Mouse (Mus musculus) left cerebral cortex, postnatal 25 days (tissue): ENCODE data around the gene Kcnip2. TPM values are rescaled to one million over a fixed set of nuclear protein-coding genes. Genes with fewer than 3 reads are reported as not detected.
"Not testable (repeated sequence)": the region's sequence is repeated elsewhere in the genome, so short reads cannot be mapped to it uniquely, and the experiment has no call there.

Experiments
- DNase-seq, 2 experiments: peaks; one replicate each; pipeline ENCODE4 v3.0.0; 2022; ENCODE audit warnings: low spot score in 2 of 2, mixed read lengths in 1 of 2
- intact Hi-C: fragments of 180-260 bp; cut with DNase I; formaldehyde crosslinking; loops from one replicate; pipeline ENCODE4 v1.15.1; 2025
- total RNA-seq, 2 experiments: library from RNA; stranded (reverse); gene quantifications; 2 replicates each; pipeline ENCODE4 v1.2.3; 2021

The Kcnip2 gene
- total RNA-seq, 2 experiments from 2014 or later: 141 to 165 TPM

DNA sequence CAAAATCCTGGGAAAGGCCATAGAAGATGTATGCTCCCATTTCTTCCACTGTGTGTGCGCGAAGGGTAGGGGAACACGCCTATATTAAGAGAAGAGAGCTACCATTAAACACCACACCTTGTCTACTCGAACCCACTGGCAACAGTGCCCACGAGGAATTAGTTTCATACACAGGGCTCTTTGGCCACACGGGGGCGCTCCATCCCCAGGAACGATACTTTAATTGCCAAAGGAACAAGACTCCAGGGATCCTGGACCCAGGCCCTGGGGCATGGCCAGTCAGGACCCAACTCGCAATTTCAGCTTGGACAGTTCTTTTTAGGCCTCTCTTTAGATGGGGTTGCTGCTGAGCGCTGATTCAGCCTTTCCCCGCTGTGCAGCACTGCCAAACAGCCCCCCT, 2.6 kb downstream of the Kcnip2 start:
- peak; percentile 90 to 91 for DNase-seq
- intact Hi-C loops: loop anchor here (1.0 to 2.0 kb wide), 2 partner anchors 140 to 202 kb away; no protein-coding TSS in a partner anchor

DNA sequence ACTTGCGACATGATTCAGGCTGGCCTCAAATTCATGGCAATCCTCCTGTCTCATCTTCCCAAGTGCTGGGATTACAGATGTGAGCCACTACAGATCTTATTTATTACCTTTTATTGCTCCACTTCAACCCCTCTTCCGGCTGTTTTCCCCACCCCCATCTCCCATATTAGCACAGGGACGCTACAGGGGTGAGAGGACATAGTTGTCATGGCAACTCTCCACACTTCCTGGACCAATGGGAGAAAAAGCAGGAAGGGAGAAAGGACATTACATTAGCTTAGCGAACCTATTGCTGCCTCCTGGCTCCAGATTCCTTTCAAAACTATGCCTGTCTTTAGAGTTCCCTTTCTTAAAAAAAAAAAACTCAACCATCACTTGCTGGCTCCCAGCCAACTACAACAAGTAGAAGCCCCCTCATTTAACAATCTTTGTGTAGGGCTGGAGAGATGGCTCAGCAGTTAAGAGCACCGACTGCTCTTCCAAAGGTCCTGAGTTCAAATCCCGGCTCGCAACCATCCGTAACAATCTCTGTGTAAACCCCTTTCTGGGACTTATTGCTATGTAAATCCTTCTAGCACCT, 3.1 kb downstream of the Kcnip2 start:
- intact Hi-C loops: loop anchor here (1.0 to 2.0 kb wide), 2 partner anchors 141 to 202 kb away; no protein-coding TSS in a partner anchor
- DNase-seq: no peak

DNA sequence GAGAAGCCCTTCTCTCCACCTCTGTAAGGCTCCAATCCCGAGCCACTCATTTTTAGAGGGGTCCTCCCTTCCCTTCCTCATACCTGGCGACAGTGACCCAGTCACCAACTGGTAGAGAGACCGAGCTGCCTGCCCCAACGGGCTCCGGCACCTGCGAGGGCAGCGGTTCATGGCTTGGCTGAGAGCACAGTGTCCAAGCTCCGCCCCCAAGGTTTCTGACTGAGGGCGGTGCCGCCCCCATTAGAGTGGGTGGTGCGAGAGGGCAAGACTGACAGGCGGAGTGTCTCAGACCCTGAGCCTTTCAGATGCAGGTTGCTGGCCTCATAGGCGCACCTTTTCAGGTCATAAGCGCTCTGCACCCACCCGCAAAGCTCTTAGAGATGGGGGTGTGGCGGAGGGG, 3.7 kb downstream of the Kcnip2 start:
- intact Hi-C loops: loop anchor here (2.0 kb wide), 1 partner anchor 203 kb away; no protein-coding TSS in a partner anchor
- DNase-seq: no peak

DNA sequence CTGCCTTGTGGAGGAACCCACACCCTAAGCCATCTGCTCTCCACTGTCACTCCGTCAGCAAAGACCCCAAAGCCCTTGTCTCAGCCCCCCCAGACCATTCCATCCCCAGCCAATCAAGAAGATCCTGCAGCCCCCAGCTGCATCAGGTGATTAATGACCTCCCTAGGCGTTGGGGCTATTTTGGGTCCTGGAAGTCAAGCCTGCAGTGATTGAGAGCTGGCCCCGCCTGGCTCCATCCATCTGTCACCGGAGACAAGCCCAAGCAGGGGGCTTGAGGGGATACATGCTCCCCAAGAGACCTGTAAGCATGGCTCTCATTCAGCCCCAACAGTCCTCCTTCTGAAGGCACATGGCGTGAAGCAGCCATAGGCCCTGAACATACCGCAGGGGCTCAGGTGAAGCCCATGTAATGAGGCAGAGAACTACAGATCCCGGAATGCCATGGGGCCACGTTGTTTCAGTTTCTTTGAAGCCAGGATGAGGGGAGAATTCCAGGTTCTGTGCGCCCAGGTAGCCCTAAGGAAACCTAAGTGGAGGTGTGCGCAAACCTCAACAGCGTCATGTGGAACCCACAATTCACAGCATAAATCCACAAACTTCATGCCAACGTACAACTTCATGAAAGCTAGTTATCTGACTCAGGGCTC, 4.7 kb downstream of the Kcnip2 start:
- DNase-seq: no peak
- intact Hi-C loops: no loop called here

DNA sequence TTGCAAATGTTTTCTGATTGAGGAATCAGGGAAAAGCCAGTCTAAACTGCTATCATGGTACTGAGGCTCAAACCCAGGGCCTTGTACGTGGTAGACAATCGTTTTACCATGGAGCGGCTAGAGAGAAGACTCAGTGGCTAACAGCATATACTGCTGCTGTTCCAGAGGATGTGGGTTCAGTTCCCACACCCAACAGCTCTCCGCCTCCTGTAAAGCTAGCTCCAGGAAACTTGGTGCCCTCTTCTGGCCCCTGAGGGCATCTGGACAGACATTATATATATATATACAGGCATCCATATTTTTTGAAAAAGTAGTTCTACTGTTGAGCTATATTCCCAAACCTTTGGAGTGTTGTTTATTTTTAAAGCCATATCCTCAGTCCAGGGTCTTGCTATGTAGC, 8.1 kb downstream of the Kcnip2 start:
- DNase-seq: no peak
- intact Hi-C loops: loop anchor here (10.0 kb wide), 1 partner anchor 1353 kb away; no protein-coding TSS in a partner anchor

DNA sequence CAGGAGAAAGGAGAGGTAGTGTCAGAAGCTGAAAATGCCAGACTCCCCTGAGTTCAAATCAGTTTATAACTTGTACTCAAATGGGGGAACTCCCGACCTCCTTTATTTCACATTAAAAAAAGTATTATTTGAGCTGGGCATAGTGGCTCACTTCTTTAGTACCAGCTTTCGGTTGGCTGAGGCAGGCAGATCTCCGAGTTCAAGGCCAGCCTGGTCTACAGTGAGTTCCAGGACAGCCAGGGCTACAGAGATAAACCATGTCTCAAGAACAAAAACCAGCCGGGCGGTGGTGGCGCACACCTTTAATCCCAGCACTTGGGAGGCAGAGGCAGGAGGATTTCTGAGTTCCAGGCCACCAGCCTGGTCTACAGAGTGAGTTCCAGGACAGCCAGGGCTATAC, 10.0 kb downstream of the Kcnip2 start:
- not testable (repeated sequence) for DNase-seq
- intact Hi-C loops: loop anchor here (2.0 to 10.0 kb wide), 2 partner anchors 209 to 1351 kb away; no protein-coding TSS in a partner anchor

DNA sequence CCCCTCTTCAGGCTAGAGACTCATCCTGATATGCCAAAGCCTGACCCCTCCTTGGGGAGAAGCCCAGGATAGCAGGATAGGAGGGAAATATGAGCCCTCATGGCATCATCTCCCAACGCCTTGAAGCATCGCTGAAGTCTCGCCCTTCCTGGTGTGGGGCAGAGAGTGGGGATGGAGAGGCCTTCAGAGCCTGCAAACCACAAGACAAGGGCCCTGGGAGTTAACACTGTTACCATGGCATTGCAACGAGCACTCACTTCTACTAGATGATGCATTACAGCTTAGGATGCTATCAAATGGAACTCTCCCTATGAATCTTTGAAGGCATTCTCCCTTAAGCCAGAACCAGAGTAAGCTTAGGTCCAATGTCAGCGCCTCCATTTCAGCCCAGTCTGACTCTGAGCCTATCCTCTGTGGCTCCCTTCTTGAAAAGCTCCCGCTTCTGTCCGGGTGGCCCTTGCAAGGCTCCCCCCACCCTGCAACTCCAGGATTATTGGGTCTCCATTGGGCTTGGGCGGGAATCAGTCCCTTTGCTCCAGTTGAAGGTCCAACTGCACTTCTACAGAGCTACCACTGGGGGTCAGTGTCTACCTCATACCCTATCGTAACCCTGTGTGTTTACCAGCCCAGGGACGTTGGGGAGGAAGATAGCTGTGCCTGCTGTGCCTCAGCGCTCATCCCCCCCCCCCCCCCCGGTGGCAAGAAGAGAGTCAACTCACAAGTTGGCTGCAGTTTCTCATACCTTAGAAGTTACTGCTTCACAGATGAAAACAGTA, 11.1 kb downstream of the Kcnip2 start:
- intact Hi-C loops: loop anchor here (2.0 to 10.0 kb wide), 2 partner anchors 210 to 1350 kb away; no protein-coding TSS in a partner anchor
- no peak for DNase-seq

DNA sequence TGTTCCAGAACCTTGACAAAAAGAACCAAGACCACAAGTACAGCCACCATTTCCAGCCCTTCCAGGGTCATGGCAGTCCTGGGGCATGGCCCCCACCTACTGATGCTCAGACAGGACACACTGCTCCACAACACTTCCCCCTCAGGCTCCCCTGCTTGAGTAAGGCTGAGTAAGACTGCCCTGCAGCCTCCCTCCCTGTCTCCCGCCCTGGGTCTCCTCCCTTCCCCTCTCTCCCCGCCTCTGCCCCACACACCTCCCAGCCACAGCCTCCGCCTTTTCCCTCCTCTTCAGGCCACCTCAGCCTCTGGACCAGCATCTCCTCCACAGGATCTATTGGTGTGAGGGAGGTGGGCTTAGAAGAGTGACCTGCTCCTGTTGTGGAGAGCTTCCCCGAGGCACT, 12.5 kb downstream of the Kcnip2 start:
- DNase-seq: no peak
- intact Hi-C loops: loop anchor here (10.0 kb wide), 1 partner anchor 1349 kb away; no protein-coding TSS in a partner anchor

DNA sequence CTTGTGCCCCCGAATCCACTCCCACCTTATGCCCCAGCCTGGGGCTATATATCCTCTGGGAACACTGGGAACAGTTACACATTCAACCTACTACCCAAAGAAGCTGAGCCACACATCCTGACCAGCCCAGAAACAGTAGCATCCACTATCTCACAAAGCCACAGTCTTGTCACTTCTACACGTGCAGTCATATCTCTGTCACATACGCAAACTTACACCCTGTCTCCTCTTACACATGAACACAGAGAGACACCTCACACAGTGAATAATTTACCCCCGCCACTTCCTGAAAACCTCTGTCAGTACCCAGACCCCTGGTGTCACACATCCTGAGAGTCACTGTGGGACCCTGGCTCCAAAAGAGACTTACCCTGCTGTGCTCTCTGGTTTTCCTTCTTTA, 13.2 kb downstream of the Kcnip2 start:
- DNase-seq: no peak
- intact Hi-C loops: loop anchor here (10.0 kb wide), 1 partner anchor 1348 kb away; no protein-coding TSS in a partner anchor

DNA sequence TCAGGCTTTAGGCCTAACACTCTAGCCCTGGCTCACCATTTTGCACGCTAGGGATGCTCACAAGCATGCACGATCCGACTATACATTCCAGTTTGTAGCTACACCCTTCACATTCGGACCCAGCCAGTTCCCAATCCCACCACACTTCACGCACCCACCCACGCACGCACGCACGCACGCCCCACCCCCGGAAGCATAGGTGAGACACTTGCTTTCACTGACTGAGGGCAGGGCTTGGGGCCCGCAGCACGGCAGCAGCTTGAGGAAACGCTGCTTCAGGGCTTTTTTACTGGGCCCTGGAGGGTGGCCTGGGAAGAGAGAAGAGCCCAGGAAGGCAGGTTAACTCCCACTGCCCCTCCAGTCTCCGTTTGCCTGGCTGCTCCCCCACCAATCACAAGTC, 19.0 kb downstream of the Kcnip2 start:
- DNase-seq: no peak
- intact Hi-C loops: no loop called here

DNA sequence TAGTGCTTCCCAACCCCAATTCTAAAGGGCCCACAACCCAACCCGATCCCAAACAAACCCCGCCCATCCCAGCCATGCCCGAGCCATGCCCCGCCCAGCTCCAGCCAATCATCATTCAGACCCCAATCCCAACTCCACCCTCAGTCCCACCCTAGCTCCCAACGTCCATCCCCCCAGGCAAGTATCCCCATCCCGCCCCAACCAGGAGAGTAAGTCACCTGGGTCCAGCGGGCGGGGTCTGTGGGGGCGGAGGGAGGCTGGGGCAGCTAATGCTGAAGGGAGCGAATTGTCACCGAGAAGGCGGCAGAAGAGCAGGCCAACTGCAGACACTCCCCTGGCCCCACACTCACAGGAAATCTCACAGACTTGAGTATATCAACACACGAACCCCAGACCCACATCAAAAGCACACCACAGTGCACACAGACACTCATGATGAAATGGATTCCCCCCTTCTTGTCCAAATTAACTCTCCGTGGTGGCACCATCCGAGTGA, 19.8 kb downstream of the Kcnip2 start:
- no peak for DNase-seq
- intact Hi-C loops: no loop called here

DNA sequence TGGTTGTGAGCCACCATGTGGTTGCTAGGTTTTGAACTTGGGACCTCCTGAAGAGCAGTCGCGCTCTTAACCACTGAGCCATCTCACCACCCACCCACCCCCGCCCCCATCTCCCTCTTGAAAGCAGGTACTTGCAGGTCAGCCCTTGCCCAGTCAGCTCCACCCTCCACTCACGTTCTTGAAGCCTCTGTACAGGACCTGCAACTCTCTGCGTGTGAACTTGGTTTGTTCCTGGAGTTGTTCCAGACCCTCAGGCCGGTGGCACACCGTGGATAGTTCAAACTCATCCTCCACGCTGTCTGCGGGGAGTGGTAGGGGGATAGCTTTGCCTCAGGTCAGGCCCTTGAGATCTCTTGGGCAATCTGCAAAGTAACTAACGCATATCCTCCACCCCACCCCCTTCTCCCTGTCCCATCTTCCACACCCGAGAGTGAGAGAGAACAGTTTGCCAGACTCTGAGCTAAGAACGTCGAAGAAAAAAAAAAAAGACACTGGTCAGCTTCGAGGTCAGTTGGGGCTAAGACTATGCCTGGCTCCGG, 20.4 kb downstream of the Kcnip2 start:
- no peak for DNase-seq
- intact Hi-C loops: no loop called here

DNA sequence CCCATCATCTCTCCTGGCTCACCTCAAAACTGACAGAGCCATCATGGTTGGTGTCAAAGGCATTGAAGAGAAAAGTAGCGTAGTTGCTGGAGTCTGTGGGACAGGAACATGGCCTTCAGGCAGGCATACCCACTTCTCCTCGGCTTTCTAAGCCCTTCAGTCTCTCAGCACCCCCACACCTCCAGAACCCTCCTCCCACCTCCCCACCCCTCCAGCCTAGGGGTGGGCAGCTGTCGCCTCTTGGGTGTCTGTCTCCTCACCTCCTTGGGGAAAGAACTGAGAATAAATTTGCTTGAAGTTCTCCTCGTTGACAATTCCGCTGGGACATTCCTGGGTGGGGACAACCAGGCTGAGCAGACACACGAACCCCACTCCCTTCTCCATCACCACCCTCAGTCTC, 21.1 kb downstream of the Kcnip2 start:
- intact Hi-C loops: no loop called here
- no peak for DNase-seq

DNA sequence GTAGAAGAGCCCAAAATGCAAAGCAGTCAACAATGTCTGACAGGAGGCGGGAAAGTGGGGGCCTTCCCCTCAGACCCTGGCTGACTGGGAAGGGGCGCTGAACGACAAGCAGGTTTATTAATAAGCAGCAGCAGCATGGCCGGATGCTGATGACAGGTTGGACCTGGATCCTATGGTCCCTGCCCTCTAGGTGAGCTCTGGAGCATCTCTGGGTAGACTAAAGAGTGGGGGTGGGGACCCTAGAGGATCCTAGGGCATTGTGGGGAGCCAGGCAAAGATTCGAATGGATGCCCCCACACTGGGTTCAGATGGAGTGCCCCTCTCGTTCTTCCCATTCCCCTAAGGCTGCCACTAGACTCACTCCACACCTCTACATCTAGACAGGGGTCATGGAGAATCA, 23.5 kb downstream of the Kcnip2 start:
- DNase-seq: no peak
- intact Hi-C loops: no loop called here

DNA sequence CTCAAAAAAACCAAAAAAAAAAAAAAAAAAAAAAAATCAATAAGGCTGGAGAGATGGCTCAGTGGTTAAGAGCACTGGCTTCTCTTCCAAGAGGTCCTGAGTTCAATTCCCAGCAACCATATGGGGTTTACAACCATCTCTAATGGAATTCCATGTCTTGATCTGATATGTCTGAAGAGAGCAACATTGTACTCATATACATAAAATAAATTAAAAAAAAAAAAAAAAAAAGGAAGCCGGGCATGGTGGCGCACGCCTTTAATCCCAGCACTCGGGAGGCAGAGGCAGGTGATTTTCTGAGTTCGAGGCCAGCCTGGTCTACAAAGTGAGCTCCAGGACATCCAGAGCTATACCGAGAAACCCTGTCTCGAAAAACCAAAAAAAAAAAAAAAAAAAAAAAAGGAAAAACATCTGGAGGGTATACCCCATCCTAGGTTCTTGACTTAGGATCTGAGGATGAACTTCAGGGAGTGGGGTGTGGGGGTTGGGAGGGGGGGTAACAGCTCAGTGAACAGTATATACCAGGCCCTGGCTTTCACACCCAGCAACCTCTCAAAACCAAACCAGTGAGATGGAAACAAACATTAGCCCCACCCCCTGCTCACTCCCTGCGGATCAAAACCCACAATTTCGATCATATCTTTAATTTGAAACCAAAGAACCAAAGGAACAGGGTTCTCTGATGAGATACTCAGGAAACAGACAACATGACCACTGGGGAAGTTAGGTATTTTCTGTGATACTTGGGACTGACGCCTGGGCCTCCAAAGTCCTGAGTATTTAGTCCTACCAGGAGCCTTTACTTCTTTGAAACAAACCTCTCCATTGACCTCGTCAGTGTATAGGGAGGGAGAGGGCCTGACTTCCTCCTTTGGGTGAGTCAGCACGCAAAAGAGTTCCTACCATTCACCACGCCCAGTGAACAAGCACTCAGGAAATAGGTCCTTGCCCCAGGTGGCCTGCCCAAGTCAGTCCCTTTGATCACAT, 25.7 kb downstream of the Kcnip2 start:
- intact Hi-C loops: no loop called here
- DNase-seq: no peak

DNA sequence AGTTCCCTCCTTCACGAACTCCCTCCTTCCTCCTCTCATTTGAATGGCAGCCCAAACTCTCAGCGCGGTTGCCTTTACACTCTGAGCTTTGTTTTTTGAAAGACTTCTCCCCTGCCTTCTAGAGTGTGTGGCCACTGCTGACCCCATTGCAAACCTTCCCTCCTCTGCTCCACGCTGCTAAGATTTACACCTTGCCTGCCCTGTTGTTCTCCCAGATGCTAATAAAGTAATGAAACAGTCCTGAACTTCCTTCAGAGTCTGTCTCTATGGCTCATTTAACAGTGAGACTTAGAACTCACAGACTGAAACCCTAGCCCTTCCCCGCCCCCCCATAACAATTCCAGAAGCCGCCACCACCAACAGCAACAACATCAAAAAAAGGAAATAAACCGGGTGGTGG, 26.5 kb downstream of the Kcnip2 start:
- no peak for DNase-seq
- intact Hi-C loops: no loop called here

DNA sequence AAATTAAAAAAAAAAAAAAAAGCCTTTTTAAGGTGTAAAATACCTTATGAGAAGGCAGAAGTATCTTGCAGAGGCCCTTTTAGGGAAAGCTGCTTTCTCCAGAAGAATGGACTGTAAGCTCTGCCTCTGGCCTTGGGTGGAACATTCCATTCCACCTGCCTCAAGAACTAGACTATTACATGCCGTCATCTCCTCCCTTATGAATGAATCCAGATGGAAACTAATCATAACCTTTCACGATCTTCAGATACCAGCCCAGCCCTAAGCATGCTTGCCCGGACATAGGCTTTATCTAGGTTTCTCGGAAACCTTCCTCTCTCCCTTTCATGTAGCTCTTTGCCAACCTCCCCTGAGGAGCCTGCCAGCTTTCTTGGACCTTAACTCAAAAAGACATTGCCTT, 27.5 kb downstream of the Kcnip2 start:
- intact Hi-C loops: no loop called here
- no peak for DNase-seq

DNA sequence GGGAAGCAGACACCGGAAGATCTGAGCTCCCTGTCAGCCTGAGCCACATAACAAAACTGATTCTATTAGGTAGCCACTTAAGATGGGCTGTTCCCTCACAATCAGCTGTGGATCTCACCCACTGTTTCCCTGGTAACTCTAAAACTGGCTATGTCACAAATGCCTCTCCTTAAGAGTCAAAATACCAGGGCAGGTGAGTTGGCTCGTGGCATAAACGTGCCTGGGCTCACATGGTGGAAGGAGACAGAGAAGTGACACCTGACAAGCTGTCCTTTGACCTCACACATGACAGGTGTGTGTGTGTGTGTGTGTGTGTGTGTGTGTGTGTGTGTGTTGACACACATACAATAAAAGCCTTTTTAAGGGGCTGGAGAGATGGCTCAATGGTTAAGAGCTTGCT, 28.4 kb downstream of the Kcnip2 start:
- DNase-seq: no peak

DNA sequence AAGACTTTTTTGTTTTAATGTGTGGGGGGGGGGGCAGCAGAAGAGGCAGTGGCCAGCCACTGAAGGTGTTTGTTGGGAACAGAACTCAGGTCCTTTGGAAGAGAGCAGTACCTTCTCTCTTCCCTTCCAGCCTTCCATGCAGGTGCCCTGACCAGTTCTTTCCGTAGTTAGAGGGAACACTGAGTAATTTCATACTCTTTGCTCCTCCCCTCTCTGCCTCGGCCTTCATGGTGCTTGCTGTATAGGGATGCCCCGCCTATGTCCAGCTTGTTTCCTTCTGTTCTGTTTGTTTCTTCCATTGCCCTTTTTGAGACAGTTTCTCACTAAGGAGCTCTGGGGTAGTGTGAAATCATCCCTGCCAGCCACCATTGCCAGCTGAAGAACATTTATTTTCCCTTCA, 30.4 kb downstream of the Kcnip2 start:
- intact Hi-C loops: no loop called here
- DNase-seq: no peak

More for the DNA sequence above, 28.4 kb downstream of the Kcnip2 start:
- intact Hi-C loops: no loop called here
